Mouse (Mus musculus) thymus, adult 2 months (tissue): ENCODE data around the gene Rundc3a.
A peak's percentile ranks its signal among the peaks of the same experiment; 100 is the strongest.

Source experiments
- CTCF ChIP-seq: fragments of 200-500 bp; IDR thresholded peaks from 2 replicates; pipeline ENCODE4 v1.5.1; 2012; ENCODE audit warnings: mild to moderate bottlenecking, control low read depth, low read length, moderate library complexity, borderline replicate concordance; ENCODE audit not compliant: control insufficient read depth, poor library complexity, insufficient read depth; ENCODE audit errors: extremely low read depth
- POLR2A ChIP-seq: fragments of 200-500 bp; IDR thresholded peaks from 2 replicates; pipeline ENCODE4 v1.6.1; 2012; ENCODE audit warnings: mild to moderate bottlenecking, low read length, control low read depth, moderate library complexity; ENCODE audit not compliant: control insufficient read depth, poor library complexity, insufficient read depth; ENCODE audit errors: extremely low read depth

DNA sequence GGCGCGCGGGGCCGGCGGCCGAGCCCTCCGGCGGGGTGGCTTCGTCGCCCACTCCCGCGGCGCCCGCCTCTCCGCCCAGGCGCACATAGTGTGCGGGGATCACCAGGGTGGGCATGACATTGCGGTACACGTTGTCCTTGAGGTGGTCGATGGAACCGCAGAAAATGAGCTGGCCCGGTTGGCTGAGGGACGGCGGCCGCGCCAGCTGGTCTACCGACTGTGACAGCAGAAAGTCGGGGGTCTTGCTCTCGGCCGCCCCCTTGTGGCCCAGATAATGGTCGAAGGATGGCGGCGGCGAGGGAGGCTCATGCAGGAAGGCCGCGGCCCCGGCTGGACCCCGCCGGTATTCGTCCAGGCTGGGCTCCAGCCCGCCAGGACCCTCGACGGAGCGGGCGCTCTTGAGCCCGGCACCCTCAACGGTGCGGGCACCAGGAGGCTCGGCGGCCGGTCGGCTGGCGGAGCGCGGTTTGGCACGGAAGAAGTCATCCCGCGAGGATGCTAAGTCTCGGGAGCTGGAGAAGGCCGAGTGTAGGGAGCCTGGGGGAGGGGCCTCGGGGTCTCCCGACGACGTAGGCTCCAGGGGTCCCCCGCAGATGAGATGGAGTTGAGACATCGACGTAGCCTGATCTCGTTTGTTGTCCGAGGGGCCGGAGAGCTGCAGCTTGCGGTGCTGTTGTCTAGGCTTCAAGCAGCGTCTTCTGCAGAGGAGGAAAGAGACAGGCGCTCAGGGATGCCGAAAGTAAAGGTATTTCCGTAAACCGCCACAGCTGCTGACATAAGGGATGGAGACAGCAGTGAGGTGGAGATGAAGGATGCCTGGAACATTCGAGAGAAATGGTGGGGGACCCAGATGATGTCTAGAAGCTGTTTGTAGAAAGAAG is 45.2 kb downstream of the Rundc3a start:
- TF ChIP-seq CTCF (peak; percentile 81), POLR2A (no peak)
